Mouse (Mus musculus) liver, adult 2 months (tissue): ENCODE measurements at regions not wholly inside any gene's neighbourhood (a gene's known extent, or its start where the extent isn't known, plus 50 kb on each side); places are given as distances from the start of the nearest gene placed in this dataset.

Source experiments
- DNase-seq: peaks from one replicate; pipeline ENCODE4 v3.0.0-alpha.2; 2011; ENCODE audit warnings: low read depth, low spot score; ENCODE audit errors: extremely low read depth
- H3K27ac ChIP-seq: fragments of 200-500 bp; replicated peaks from 2 replicates; pipeline ENCODE4 v1.5.1; 2012; ENCODE audit warnings: low read depth, mild to moderate bottlenecking, control low read depth, inconsistent platforms, low read length; ENCODE audit not compliant: insufficient read depth
- H3K27me3 ChIP-seq: fragments of 200-500 bp; 2 replicates; pipeline ENCODE4 v1.6.1; 2012; ENCODE audit warnings: mild to moderate bottlenecking, moderate library complexity, low read length, inconsistent platforms; ENCODE audit not compliant: control insufficient read depth, insufficient read depth
- H3K36me3 ChIP-seq: fragments of 200-500 bp; 2 replicates; pipeline ENCODE4 v1.6.1; 2012; ENCODE audit warnings: low read length, inconsistent platforms; ENCODE audit not compliant: control insufficient read depth, insufficient read depth
- H3K4me1 ChIP-seq: fragments of 200-500 bp; 2 replicates; pipeline ENCODE4 v1.6.1; 2011; ENCODE audit warnings: low read length; ENCODE audit not compliant: control insufficient read depth, insufficient read depth
- H3K4me3 ChIP-seq: fragments of 200-500 bp; 2 replicates; pipeline ENCODE4 v1.5.1; 2011; ENCODE audit warnings: low read depth, mild to moderate bottlenecking, control low read depth, low read length, moderate library complexity; ENCODE audit not compliant: insufficient read depth
- H3K79me2 ChIP-seq: fragments of 200-500 bp; 2 replicates; pipeline ENCODE4 v1.6.1; 2012; ENCODE audit warnings: inconsistent platforms, mild to moderate bottlenecking, low read length, moderate library complexity; ENCODE audit not compliant: control insufficient read depth, insufficient read depth
- H3K9ac ChIP-seq: fragments of 200-500 bp; 2 replicates; pipeline ENCODE4 v1.6.1; 2012; ENCODE audit warnings: low read depth, mild to moderate bottlenecking, control low read depth, inconsistent platforms, low read length
- CTCF ChIP-seq: fragments of 200-500 bp; IDR thresholded peaks from 2 replicates; pipeline ENCODE4 v1.5.1; 2011; ENCODE audit warnings: low read depth, low read length, control low read depth
- POLR2A ChIP-seq: fragments of 200-500 bp; IDR thresholded peaks from 2 replicates; pipeline ENCODE4 v1.6.1; 2011; ENCODE audit warnings: low read length, control low read depth; ENCODE audit not compliant: insufficient read depth; ENCODE audit errors: extremely low read depth
- WGBS: fragments of 180-500 bp; shearing (Covaris S2); methylation state at CpG from one replicate; pipeline ENCODE4 v1.1.7; 2018; 5-methylcytosine and 5-hydroxymethylcytosine counted together

- WGBS: 19% methylated on average over 18 of the region's 18 CpGs
- Histone ChIP-seq H3K27me3 (no peaks in the 10 kb centered on the region), H3K27ac (peak overlapping the region; percentile 37), H3K9ac (no peak overlapping the region), H3K4me3 (no peak overlapping the region), H3K79me2 (no peaks in the 10 kb centered on the region), H3K4me1 (peaks cover 9% of the 10 kb centered on the region; the same call in 1 of the 2 replicates), H3K36me3 (no peaks in the 10 kb centered on the region)
- DNase-seq: peak; percentile 98
- TF ChIP-seq POLR2A: no peak
- TF ChIP-seq CTCF: peak; percentile 47
These were observed 629.1 kb downstream of the Rnf144a start for GRCm38 (mm10) chr12:25785646-25786606.

GRCm38 (mm10) chr12:25784401-25784800, 630.7 kb downstream of the Rnf144a start:
- DNase-seq: peak; percentile 41
- no peak overlapping the region for H3K9ac ChIP-seq
- no peaks in the 10 kb centered on the region for H3K36me3 ChIP-seq
- no peak for TF ChIP-seq CTCF
- no peak for TF ChIP-seq POLR2A
- no peaks in the 10 kb centered on the region for H3K79me2 ChIP-seq
- H3K4me1 ChIP-seq: peaks cover 9% of the 10 kb centered on the region; the same call in 1 of the 2 replicates
- no peaks in the 10 kb centered on the region for H3K27me3 ChIP-seq
- 83% methylated on average over 3 of the region's 3 CpGs for WGBS
- no peak overlapping the region for H3K4me3 ChIP-seq
- no peak overlapping the region for H3K27ac ChIP-seq

- DNase-seq: no peak
- Histone ChIP-seq H3K4me1 (peaks cover 9% of the 10 kb centered on the region; the same call in 1 of the 2 replicates), H3K4me3 (no peak overlapping the region), H3K27ac (no peak overlapping the region), H3K36me3 (no peaks in the 10 kb centered on the region), H3K27me3 (no peaks in the 10 kb centered on the region), H3K79me2 (no peaks in the 10 kb centered on the region), H3K9ac (no peak overlapping the region)
- WGBS: 79% methylated on average over 10 of the region's 10 CpGs
- TF ChIP-seq CTCF (no peak), POLR2A (no peak)
These were observed 631.9 kb downstream of the Rnf144a start for GRCm38 (mm10) chr12:25782972-25783717.

DNA sequence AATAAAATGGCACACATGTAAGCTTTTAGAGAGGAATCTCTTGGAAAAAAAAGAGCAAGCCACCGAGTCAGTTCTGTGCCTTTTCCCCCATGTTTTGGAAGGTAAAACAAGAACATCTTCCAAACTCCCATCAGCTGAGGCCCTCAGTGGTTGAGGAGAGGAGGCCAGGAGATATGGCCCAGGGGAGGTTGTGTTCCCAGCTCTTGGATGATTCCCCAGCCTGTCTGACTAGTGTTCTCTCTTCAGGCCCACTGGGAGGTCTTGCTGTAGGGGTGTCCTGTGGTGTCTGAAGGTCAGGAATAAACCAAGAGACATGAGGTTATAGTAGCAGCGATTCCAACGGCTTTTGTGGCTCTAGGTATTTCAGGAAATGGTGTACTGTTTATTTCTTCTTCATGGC, 643.2 kb downstream of the Rnf144a start:
- Histone ChIP-seq H3K27me3 (no peaks in the 10 kb centered on the region), H3K36me3 (no peaks in the 10 kb centered on the region)

GRCm38 (mm10) chr12:25768644-25769043, 646.4 kb downstream of the Rnf144a start:
- WGBS: 70% methylated on average over 5 of the region's 5 CpGs
- no peak overlapping the region for H3K9ac ChIP-seq
- no peak overlapping the region for H3K4me3 ChIP-seq
- H3K27ac ChIP-seq: no peak overlapping the region
- no peak for DNase-seq
- H3K4me1 ChIP-seq: no peaks in the 10 kb centered on the region
- H3K27me3 ChIP-seq: no peaks in the 10 kb centered on the region
- H3K36me3 ChIP-seq: no peaks in the 10 kb centered on the region
- TF ChIP-seq CTCF: no peak
- TF ChIP-seq POLR2A: no peak
- no peaks in the 10 kb centered on the region for H3K79me2 ChIP-seq

More for the DNA sequence above, 643.2 kb downstream of the Rnf144a start:
- 85% methylated on average over 3 of the region's 3 CpGs for WGBS
- Histone ChIP-seq H3K4me3 (no peak overlapping the region), H3K79me2 (no peaks in the 10 kb centered on the region), H3K4me1 (no peaks in the 10 kb centered on the region), H3K27ac (no peak overlapping the region), H3K9ac (no peak overlapping the region)
- TF ChIP-seq CTCF (no peak), POLR2A (no peak)
- no peak for DNase-seq

GRCm38 (mm10) chr12:25763061-25763460, 652.0 kb downstream of the Rnf144a start:
- Histone ChIP-seq H3K79me2 (no peaks in the 10 kb centered on the region), H3K4me1 (no peaks in the 10 kb centered on the region), H3K27ac (no peak overlapping the region), H3K27me3 (no peaks in the 10 kb centered on the region), H3K4me3 (no peak overlapping the region), H3K36me3 (no peaks in the 10 kb centered on the region), H3K9ac (no peak overlapping the region)
- 95% methylated on average over 1 of the region's 1 CpGs for WGBS
- DNase-seq: no peak
- TF ChIP-seq CTCF (no peak), POLR2A (no peak)
